Mouse (Mus musculus): Measurements from ENCODE around the gene Rab25. TPM values are rescaled to one million over a fixed set of nuclear protein-coding genes. Genes with fewer than 3 reads are reported as not detected.

Gene Rab25
- polyA plus RNA-seq, 1 experiment from 2014 or later = 0.86 TPM

- peaks cover 20% of the 10 kb centered on the region for H3K36me3 ChIP-seq (ENCODE audit: control insufficient read depth, insufficient read depth, low read length)
- WGBS = 31% methylated on average over 5 of the region's 5 CpGs
- no peaks in the 10 kb centered on the region for H3K9me3 ChIP-seq (ENCODE audit: control insufficient read depth, low read length)
- DNase-seq (ENCODE audit: low spot score, missing footprints) (no peak), ATAC-seq (ENCODE audit: low FRiP score) (no peak)
- H3K9ac ChIP-seq (ENCODE audit: low read length) = peak overlapping the region; percentile 50
- no peaks in the 10 kb centered on the region for H3K27me3 ChIP-seq (ENCODE audit: control insufficient read depth, insufficient read depth, low read length)
- H3K4me2 ChIP-seq = peak overlapping the region; percentile 14; the same call in 1 of the 2 replicates
- peaks cover 55% of the 10 kb centered on the region for H3K4me1 ChIP-seq (ENCODE audit: control insufficient read depth, insufficient read depth, low read length)
- peak overlapping the region; percentile 60 for H3K27ac ChIP-seq (ENCODE audit: low read depth, low read length)
- no peak overlapping the region for H3K4me3 ChIP-seq (ENCODE audit: low read depth, low read length)
These were observed 8.0 kb downstream of the Rab25 start for GRCm38 (mm10) chr3:88540085-88540484.

GRCm38 (mm10) chr3:88539397-88539796 is 8.7 kb downstream of the Rab25 start:
- Histone ChIP-seq H3K4me1 (ENCODE audit: control insufficient read depth, insufficient read depth, low read length) (peaks cover 62% of the 10 kb centered on the region), H3K27me3 (ENCODE audit: control insufficient read depth, insufficient read depth, low read length) (no peaks in the 10 kb centered on the region), H3K9me3 (ENCODE audit: control insufficient read depth, low read length) (no peaks in the 10 kb centered on the region), H3K4me2 (peak overlapping the region; percentile 3; the same call in 1 of the 2 replicates), H3K27ac (ENCODE audit: low read depth, low read length) (peak overlapping the region; percentile 60), H3K9ac (ENCODE audit: low read length) (peak overlapping the region; percentile 50), H3K36me3 (ENCODE audit: control insufficient read depth, insufficient read depth, low read length) (peaks cover 20% of the 10 kb centered on the region), H3K4me3 (ENCODE audit: low read depth, low read length) (no peak overlapping the region)
- WGBS = under 1% methylated on average over 3 of the region's 3 CpGs
- ATAC-seq (ENCODE audit: low FRiP score) = peak; percentile 60
- peak; percentile 95 for DNase-seq (ENCODE audit: low spot score, missing footprints)

GRCm38 (mm10) chr3:88538271-88539145 is 9.6 kb downstream of the Rab25 start:
- H3K27me3 ChIP-seq (ENCODE audit: control insufficient read depth, insufficient read depth, low read length) = no peaks in the 10 kb centered on the region
- DNase-seq (ENCODE audit: low spot score, missing footprints) (peak; percentile 94), ATAC-seq (ENCODE audit: low FRiP score) (peak; percentile 15; the same call in 1 of the 2 replicates)
- 14% methylated on average over 9 of the region's 9 CpGs for WGBS
- H3K4me3 ChIP-seq (ENCODE audit: low read depth, low read length) = 0 out of 2 replicates have a peak overlapping the region, but pooled peaks have one; percentile 4
- H3K9ac ChIP-seq (ENCODE audit: low read length) = peak overlapping the region; percentile 1
- H3K27ac ChIP-seq (ENCODE audit: low read depth, low read length) = peak overlapping the region; percentile 22
- H3K9me3 ChIP-seq (ENCODE audit: control insufficient read depth, low read length) = no peaks in the 10 kb centered on the region
- peak overlapping the region; percentile 26 for H3K4me2 ChIP-seq
- H3K4me1 ChIP-seq (ENCODE audit: control insufficient read depth, insufficient read depth, low read length) = peaks cover 66% of the 10 kb centered on the region
- H3K36me3 ChIP-seq (ENCODE audit: control insufficient read depth, insufficient read depth, low read length) = peaks cover 20% of the 10 kb centered on the region

GRCm38 (mm10) chr3:88537146-88537545 is 11.0 kb downstream of the Rab25 start:
- WGBS = 54% methylated on average over 6 of the region's 6 CpGs
- H3K9me3 ChIP-seq (ENCODE audit: control insufficient read depth, low read length) = no peaks in the 10 kb centered on the region
- peaks cover 66% of the 10 kb centered on the region for H3K4me1 ChIP-seq (ENCODE audit: control insufficient read depth, insufficient read depth, low read length)
- H3K9ac ChIP-seq (ENCODE audit: low read length) = peak overlapping the region; percentile 100
- H3K4me2 ChIP-seq = peak overlapping the region; percentile 96
- peaks cover 20% of the 10 kb centered on the region for H3K36me3 ChIP-seq (ENCODE audit: control insufficient read depth, insufficient read depth, low read length)
- ATAC-seq (ENCODE audit: low FRiP score) = no peak
- DNase-seq (ENCODE audit: low spot score, missing footprints) = peak; percentile 90
- peak overlapping the region; percentile 51 for H3K27ac ChIP-seq (ENCODE audit: low read depth, low read length)
- peak overlapping the region; percentile 96 for H3K4me3 ChIP-seq (ENCODE audit: low read depth, low read length)
- H3K27me3 ChIP-seq (ENCODE audit: control insufficient read depth, insufficient read depth, low read length) = no peaks in the 10 kb centered on the region

- Histone ChIP-seq H3K4me3 (ENCODE audit: low read depth, low read length) (peak overlapping the region; percentile 96), H3K36me3 (ENCODE audit: control insufficient read depth, insufficient read depth, low read length) (peaks cover 20% of the 10 kb centered on the region), H3K4me1 (ENCODE audit: control insufficient read depth, insufficient read depth, low read length) (peaks cover 66% of the 10 kb centered on the region)
These were observed 11.8 kb downstream of the Rab25 start for GRCm38 (mm10) chr3:88536103-88536930.

GRCm38 (mm10) chr3:88535527-88535926 is 12.6 kb downstream of the Rab25 start:
- peak overlapping the region; percentile 96 for H3K4me3 ChIP-seq (ENCODE audit: low read depth, low read length)
- no peaks in the 10 kb centered on the region for H3K9me3 ChIP-seq (ENCODE audit: control insufficient read depth, low read length)
- no peak for ATAC-seq (ENCODE audit: low FRiP score)
- H3K4me2 ChIP-seq = peak overlapping the region; percentile 96
- peak overlapping the region; percentile 100 for H3K9ac ChIP-seq (ENCODE audit: low read length)
- H3K4me1 ChIP-seq (ENCODE audit: control insufficient read depth, insufficient read depth, low read length) = peaks cover 62% of the 10 kb centered on the region
- no peaks in the 10 kb centered on the region for H3K27me3 ChIP-seq (ENCODE audit: control insufficient read depth, insufficient read depth, low read length)
- peak; percentile 91 for DNase-seq (ENCODE audit: low spot score, missing footprints)
- 33% methylated on average over 4 of the region's 4 CpGs for WGBS
- peak overlapping the region; percentile 47 for H3K27ac ChIP-seq (ENCODE audit: low read depth, low read length)
- peaks cover 20% of the 10 kb centered on the region for H3K36me3 ChIP-seq (ENCODE audit: control insufficient read depth, insufficient read depth, low read length)

More at GRCm38 (mm10) chr3:88536103-88536930, 11.8 kb downstream of the Rab25 start:
- 5% methylated on average over 64 of the region's 64 CpGs for WGBS
- Histone ChIP-seq H3K27me3 (ENCODE audit: control insufficient read depth, insufficient read depth, low read length) (no peaks in the 10 kb centered on the region), H3K4me2 (peak overlapping the region; percentile 96), H3K9me3 (ENCODE audit: control insufficient read depth, low read length) (no peaks in the 10 kb centered on the region), H3K9ac (ENCODE audit: low read length) (peak overlapping the region; percentile 100), H3K27ac (ENCODE audit: low read depth, low read length) (peak overlapping the region; percentile 51)
- DNase-seq (ENCODE audit: low spot score, missing footprints) (peak; percentile 96), ATAC-seq (ENCODE audit: low FRiP score) (peak; percentile 4)

DNA sequence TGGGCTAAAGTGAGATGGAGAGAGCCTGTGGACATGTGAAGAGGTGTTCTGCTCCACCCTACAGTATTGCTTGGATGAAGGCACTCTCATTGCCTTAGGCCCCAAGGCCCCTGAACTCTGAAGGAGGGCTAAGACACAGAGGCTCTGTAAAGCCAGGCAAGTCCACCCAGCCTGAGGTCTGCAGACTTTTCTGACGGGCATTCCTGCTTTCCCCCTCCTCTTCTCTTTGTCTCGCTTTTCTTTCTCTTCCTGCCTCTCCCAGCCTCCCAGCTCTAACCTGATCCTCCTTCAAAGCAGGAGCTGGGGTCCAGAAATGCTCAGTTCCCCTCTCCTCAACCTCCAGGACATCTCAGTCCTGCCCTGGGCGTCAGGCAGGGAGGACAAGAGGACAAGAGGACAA is 13.1 kb downstream of the Rab25 start:
- no peaks in the 10 kb centered on the region for H3K27me3 ChIP-seq (ENCODE audit: control insufficient read depth, insufficient read depth, low read length)
- ATAC-seq (ENCODE audit: low FRiP score) = no peak
- DNase-seq (ENCODE audit: low spot score, missing footprints) = peak; percentile 89
- H3K9me3 ChIP-seq (ENCODE audit: control insufficient read depth, low read length) = no peaks in the 10 kb centered on the region
- H3K9ac ChIP-seq (ENCODE audit: low read length) = peak overlapping the region; percentile 100
- H3K4me3 ChIP-seq (ENCODE audit: low read depth, low read length) = peak overlapping the region; percentile 96
- peak overlapping the region; percentile 47 for H3K27ac ChIP-seq (ENCODE audit: low read depth, low read length)
- peaks cover 61% of the 10 kb centered on the region for H3K4me1 ChIP-seq (ENCODE audit: control insufficient read depth, insufficient read depth, low read length)
- peaks cover 17% of the 10 kb centered on the region for H3K36me3 ChIP-seq (ENCODE audit: control insufficient read depth, insufficient read depth, low read length)
- peak overlapping the region; percentile 96 for H3K4me2 ChIP-seq
- 2% methylated on average over 3 of the region's 3 CpGs for WGBS

- H3K4me3 ChIP-seq (ENCODE audit: low read depth, low read length) = peak overlapping the region; percentile 96
- no peaks in the 10 kb centered on the region for H3K27me3 ChIP-seq (ENCODE audit: control insufficient read depth, insufficient read depth, low read length)
- H3K9ac ChIP-seq (ENCODE audit: low read length) = peak overlapping the region; percentile 100
- WGBS = 2% methylated on average over 4 of the region's 5 CpGs
- ATAC-seq (ENCODE audit: low FRiP score) (no peak), DNase-seq (ENCODE audit: low spot score, missing footprints) (peak; percentile 88)
- peaks cover 63% of the 10 kb centered on the region for H3K4me1 ChIP-seq (ENCODE audit: control insufficient read depth, insufficient read depth, low read length)
- peaks cover 17% of the 10 kb centered on the region for H3K36me3 ChIP-seq (ENCODE audit: control insufficient read depth, insufficient read depth, low read length)
- H3K27ac ChIP-seq (ENCODE audit: low read depth, low read length) = peak overlapping the region; percentile 97
- no peaks in the 10 kb centered on the region for H3K9me3 ChIP-seq (ENCODE audit: control insufficient read depth, low read length)
- H3K4me2 ChIP-seq = peak overlapping the region; percentile 96
These were observed 14.4 kb downstream of the Rab25 start for GRCm38 (mm10) chr3:88533706-88534105.

Data from midbrain, embryonic 11.5 days (tissue).